18 mouse cellular contexts compared by ENCODE assay signal in the genomic region with DNA sequence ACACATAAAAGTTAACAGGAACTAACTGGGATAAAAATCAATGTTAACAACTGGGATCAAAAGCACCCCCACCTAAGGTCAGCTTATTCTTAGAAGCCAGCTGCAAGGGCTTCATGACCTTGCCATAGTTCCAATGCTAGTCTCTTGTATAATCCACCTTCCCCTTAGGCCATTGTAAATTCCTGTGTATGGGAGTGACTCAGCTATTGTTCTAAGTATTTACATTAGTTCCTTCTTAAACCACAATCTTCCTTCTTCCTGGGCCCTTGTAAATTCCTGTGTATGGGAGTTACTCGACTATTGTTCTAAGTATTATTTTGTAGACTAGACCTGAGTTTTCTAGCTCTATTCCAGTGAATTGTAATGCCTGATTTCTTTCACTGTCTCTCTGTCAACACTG.
DNase-seq lines count a peak whose midpoint lies in the region; ATAC-seq and TF ChIP-seq lines count a peak whose summit lies in the region.
"Had no signal": no experiment of that assay in that cellular context is flagged by ENCODE, and none has a peak within 500 bp of the region (broad histone marks: within the 10 kb centered on the region; RNA-seq: fewer than 3 reads in every experiment).

No protein-coding gene starts in this region.

- no peak for ATAC-seq in cerebellum, adult (ENCODE audit: insufficient number of reproducible peaks, low FRiP score, low TSS enrichment)
- ATAC-seq: forebrain, embryonic 13.5 days; forebrain, embryonic 15.5 days; forebrain, postnatal 0 days had no signal

- no peaks in the 10 kb centered on the region for H3K9me3 ChIP-seq in ES-E14 (ENCODE audit: control insufficient read depth, insufficient read depth, low read depth, low read length)
- H3K9me3 ChIP-seq: embryonic facial prominence, embryonic 10.5 days; embryonic facial prominence, embryonic 12.5 days; forebrain, embryonic 13.5 days; forebrain, embryonic 15.5 days had no signal

- DNase-seq in 3T3-L1 (ENCODE audit: low read depth, low spot score), result peak; percentile 12
- DNase-seq in ES-E14 (ENCODE audit: low read depth, low spot score), result peak; percentile 16
- DNase-seq in ZHBTc4 (ENCODE audit: low read depth, low spot score), result peak; percentile 89
- DNase-seq in spleen, adult 12 weeks (ENCODE audit: low spot score), result no peak
- DNase-seq: adrenal gland, adult 2 months; adrenal gland, postnatal 10 days; adrenal gland, postnatal 25 days; cerebellum, adult 11-12 months; cerebellum, adult 2 months; cerebellum, adult 9-10 months; cerebellum, postnatal 10 days; cerebellum, postnatal 25 days; forebrain, postnatal 0 days had no signal

- no peak overlapping the region for H3K9ac ChIP-seq in ES-E14 (ENCODE audit: insufficient read depth, low read depth, low read length, poor library complexity, severe bottlenecking)
- H3K9ac ChIP-seq: embryonic facial prominence, embryonic 12.5 days; forebrain, embryonic 13.5 days; forebrain, embryonic 15.5 days; forebrain, postnatal 0 days had no signal

- peak overlapping the region; percentile 60; the same call in 1 of the 2 replicates for H3K27ac ChIP-seq in ES-E14 (ENCODE audit: insufficient read depth, low read depth, low read length, poor library complexity, severe bottlenecking)
- H3K27ac ChIP-seq: embryonic facial prominence, embryonic 10.5 days; embryonic facial prominence, embryonic 12.5 days; forebrain, embryonic 13.5 days; forebrain, embryonic 15.5 days had no signal

- H3K4me3 ChIP-seq in ES-E14 (ENCODE audit: insufficient read depth in 1 of 2, low read depth in 1 of 2, low read length in 2 of 2, poor library complexity in 1 of 2, severe bottlenecking in 1 of 2), result no peak overlapping the region
- H3K4me3 ChIP-seq: embryonic facial prominence, embryonic 10.5 days; embryonic facial prominence, embryonic 12.5 days; forebrain, embryonic 13.5 days; forebrain, embryonic 15.5 days had no signal

- H3K4me1 ChIP-seq in ES-E14 (ENCODE audit: control insufficient read depth in 2 of 2, insufficient read depth in 2 of 2, low read length in 2 of 2, poor library complexity in 1 of 2), result peaks cover 0 to 4% of the 10 kb centered on the region in 2 experiments; a peak in 2 of 4 replicates
- H3K4me1 ChIP-seq: embryonic facial prominence, embryonic 10.5 days; embryonic facial prominence, embryonic 12.5 days; forebrain, embryonic 13.5 days; forebrain, embryonic 15.5 days had no signal

- no peaks in the 10 kb centered on the region for H3K36me3 ChIP-seq in ES-E14 (ENCODE audit: control insufficient read depth, insufficient read depth, low read length, poor library complexity, severe bottlenecking)
- H3K36me3 ChIP-seq: embryonic facial prominence, embryonic 10.5 days; embryonic facial prominence, embryonic 12.5 days; forebrain, embryonic 15.5 days had no signal

- in situ Hi-C loops in ES-E14 (cut with MboI; ENCODE audit: low sequenced_read_pairs in 2 of 2, unreplicated experiment in 2 of 2), result no loop called here

TF ChIP-seq in ES-E14, 5 proteins besides CTCF, POLR2A, EP300 and RAD21:
- TF ChIP-seq ZC3H11A (IDR thresholded peaks at IDR 0.05; ENCODE audit: borderline replicate concordance, low read depth, low read length) (no peak), CHD2 (IDR thresholded peaks at IDR 0.05; ENCODE audit: low read depth, low read length) (0 out of 2 replicates have a peak, but pooled peaks have one; percentile 22), ZNF384 (IDR thresholded peaks at IDR 0.05; ENCODE audit: low read depth, low read length) (no peak), HCFC1 (IDR thresholded peaks at IDR 0.05; ENCODE audit: borderline replicate concordance, insufficient read depth, low read length) (no peak), MAFK (IDR thresholded peaks at IDR 0.05; ENCODE audit: insufficient read depth, low read depth, low read length) (peak; percentile 29; the same call in 1 of the 2 replicates)
TF ChIP-seq in ES-E14: peak in this region for 2.
